Mouse (Mus musculus) forebrain, embryonic 14.5 days (tissue): ENCODE results near the gene Kcnn3. TPM values are rescaled to one million over a fixed set of nuclear protein-coding genes. Genes with fewer than 3 reads are reported as not detected.

ENCODE experiments used
- ATAC-seq: fragments of 200-750 bp; cut with Nextera tagmentation; 2 replicates; pipeline ENCODE4 v1.8.0; 2017; ENCODE audit warnings: mild to moderate bottlenecking, moderate library complexity
- DNase-seq: peaks from one replicate; pipeline ENCODE4 v3.0.0-alpha.2; 2015; ENCODE audit warnings: low spot score
- H3K27ac ChIP-seq: fragments of 300-500 bp; sonication (generic); 2 replicates; pipeline ENCODE4 v1.5.1; 2014; ENCODE audit warnings: low read depth, mild to moderate bottlenecking, control low read depth, low read length, moderate library complexity
- H3K27me3 ChIP-seq: fragments of 300-500 bp; sonication (generic); replicated peaks from 2 replicates; pipeline ENCODE4 v1.6.1; 2014; ENCODE audit warnings: low read length, control low read depth, mixed read lengths; ENCODE audit not compliant: control insufficient read depth, insufficient read depth
- H3K36me3 ChIP-seq: fragments of 300-500 bp; sonication (generic); 2 replicates; pipeline ENCODE4 v1.6.1; 2014; ENCODE audit warnings: low read length, control low read depth; ENCODE audit not compliant: control insufficient read depth, insufficient read depth
- H3K4me1 ChIP-seq: fragments of 300-500 bp; sonication (generic); 2 replicates; pipeline ENCODE4 v1.6.1; 2014; ENCODE audit warnings: antibody characterized with exemption, low read length, control low read depth; ENCODE audit not compliant: control insufficient read depth, insufficient read depth
- H3K4me2 ChIP-seq: fragments of 300-500 bp; sonication (generic); 2 replicates; pipeline ENCODE4 v1.6.1; 2014; ENCODE audit warnings: mild to moderate bottlenecking, control low read depth, low read length
- H3K4me3 ChIP-seq: fragments of 300-500 bp; sonication (generic); 2 replicates; pipeline ENCODE4 v1.5.1; 2014; ENCODE audit warnings: low read depth, low read length, control low read depth
- H3K9ac ChIP-seq: fragments of 300-500 bp; sonication (generic); 2 replicates; pipeline ENCODE4 v1.6.1; 2014; ENCODE audit warnings: mild to moderate bottlenecking, low read length, control low read depth, moderate library complexity
- H3K9me3 ChIP-seq: fragments of 300-500 bp; sonication (generic); replicated peaks from 2 replicates; pipeline ENCODE4 v1.6.1; 2016; ENCODE audit warnings: low read length, control low read depth, mixed read lengths; ENCODE audit not compliant: control insufficient read depth
- WGBS: fragments of 180-500 bp; shearing (Covaris S2); extraction: QIAGEN DNeasy Blood & Tissue Kit; methylation state at CpG from one replicate; pipeline ENCODE4 v1.1.7; 2014; 5-methylcytosine and 5-hydroxymethylcytosine counted together
- polyA plus RNA-seq: library from polyadenylated mRNA; unstranded; fragments of >200 nt; fragmentation: Nextera tagmentation; extraction: Ambion mirVana; gene quantifications from 2 replicates; pipeline ENCODE4 v1.2.1, GENCODE M21; 2014

Kcnn3 gene
- polyA plus RNA-seq, 1 experiment from 2014 or later, result 4.8 TPM

GRCm38 (mm10) chr3:89659938-89660620, 140.1 kb downstream of the Kcnn3 start:
- H3K9me3 ChIP-seq, result no peaks in the 10 kb centered on the region
- H3K9ac ChIP-seq, result no peak overlapping the region
- ATAC-seq, result peak; percentile 88
- DNase-seq, result peak; percentile 76
- no peak overlapping the region for H3K4me3 ChIP-seq
- peak overlapping the region; percentile 65 for H3K27ac ChIP-seq
- H3K36me3 ChIP-seq, result peaks cover 5% of the 10 kb centered on the region; the same call in 1 of the 2 replicates
- H3K4me2 ChIP-seq, result no peak overlapping the region
- H3K4me1 ChIP-seq, result peaks cover 28% of the 10 kb centered on the region
- H3K27me3 ChIP-seq, result no peaks in the 10 kb centered on the region
- WGBS, result 52% methylated on average over 11 of the region's 11 CpGs

GRCm38 (mm10) chr3:89664808-89665207, 144.8 kb downstream of the Kcnn3 start:
- no peak for DNase-seq
- no peak for ATAC-seq
- 68% methylated on average over 12 of the region's 12 CpGs for WGBS
- Histone ChIP-seq H3K9me3 (no peaks in the 10 kb centered on the region), H3K4me2 (no peak overlapping the region), H3K4me3 (no peak overlapping the region), H3K27ac (no peak overlapping the region), H3K27me3 (no peaks in the 10 kb centered on the region), H3K4me1 (peaks cover 18% of the 10 kb centered on the region), H3K36me3 (no peaks in the 10 kb centered on the region), H3K9ac (no peak overlapping the region)

- no peak overlapping the region for H3K9ac ChIP-seq
- H3K9me3 ChIP-seq, result no peaks in the 10 kb centered on the region
- DNase-seq (no peak), ATAC-seq (no peak; the same call in 1 of the 2 replicates)
- H3K4me1 ChIP-seq, result peaks cover 11% of the 10 kb centered on the region
- 42% methylated on average over 11 of the region's 11 CpGs for WGBS
- H3K27ac ChIP-seq, result no peak overlapping the region
- no peaks in the 10 kb centered on the region for H3K36me3 ChIP-seq
- no peaks in the 10 kb centered on the region for H3K27me3 ChIP-seq
- no peak overlapping the region for H3K4me2 ChIP-seq
- no peak overlapping the region for H3K4me3 ChIP-seq
These were observed 147.2 kb downstream of the Kcnn3 start for GRCm38 (mm10) chr3:89667131-89667530.

GRCm38 (mm10) chr3:89671334-89671733, 151.4 kb downstream of the Kcnn3 start:
- DNase-seq, result no peak
- 81% methylated on average over 6 of the region's 6 CpGs for WGBS
- ATAC-seq, result no peak

GRCm38 (mm10) chr3:89672573-89673317, 152.8 kb downstream of the Kcnn3 start:
- no peak overlapping the region for H3K9ac ChIP-seq
- no peaks in the 10 kb centered on the region for H3K36me3 ChIP-seq
- H3K4me1 ChIP-seq, result no peaks in the 10 kb centered on the region
- no peaks in the 10 kb centered on the region for H3K9me3 ChIP-seq
- no peak overlapping the region for H3K4me2 ChIP-seq
- H3K4me3 ChIP-seq, result no peak overlapping the region
- no peak for ATAC-seq
- WGBS, result 80% methylated on average over 12 of the region's 12 CpGs
- H3K27ac ChIP-seq, result no peak overlapping the region
- H3K27me3 ChIP-seq, result no peaks in the 10 kb centered on the region
- no peak for DNase-seq

More at GRCm38 (mm10) chr3:89671334-89671733, 151.4 kb downstream of the Kcnn3 start:
- no peaks in the 10 kb centered on the region for H3K27me3 ChIP-seq
- H3K9ac ChIP-seq, result no peak overlapping the region
- no peak overlapping the region for H3K4me2 ChIP-seq
- H3K9me3 ChIP-seq, result no peaks in the 10 kb centered on the region
- H3K36me3 ChIP-seq, result no peaks in the 10 kb centered on the region
- no peak overlapping the region for H3K4me3 ChIP-seq
- no peaks in the 10 kb centered on the region for H3K4me1 ChIP-seq
- no peak overlapping the region for H3K27ac ChIP-seq

- WGBS, result 20% methylated on average over 5 of the region's 5 CpGs
- H3K4me2 ChIP-seq, result no peak overlapping the region
- no peaks in the 10 kb centered on the region for H3K27me3 ChIP-seq
- H3K4me1 ChIP-seq, result no peaks in the 10 kb centered on the region
- H3K9me3 ChIP-seq, result no peaks in the 10 kb centered on the region
- peak; percentile 80 for ATAC-seq
- H3K36me3 ChIP-seq, result no peaks in the 10 kb centered on the region
- no peak overlapping the region for H3K9ac ChIP-seq
- peak; percentile 68 for DNase-seq
- H3K4me3 ChIP-seq, result no peak overlapping the region
- 0 out of 2 replicates have a peak overlapping the region, but pooled peaks have one; percentile 3 for H3K27ac ChIP-seq
These were observed 157.7 kb downstream of the Kcnn3 start for GRCm38 (mm10) chr3:89677617-89678016.

GRCm38 (mm10) chr3:89686031-89686430, 166.1 kb downstream of the Kcnn3 start:
- Histone ChIP-seq H3K9ac (no peak overlapping the region), H3K36me3 (no peaks in the 10 kb centered on the region), H3K4me1 (peaks cover 3% of the 10 kb centered on the region; the same call in 1 of the 2 replicates), H3K4me3 (no peak overlapping the region), H3K27me3 (no peaks in the 10 kb centered on the region), H3K4me2 (no peak overlapping the region), H3K27ac (no peak overlapping the region), H3K9me3 (no peaks in the 10 kb centered on the region)
- no peak for DNase-seq
- no peak for ATAC-seq
- WGBS, result 56% methylated on average over 5 of the region's 5 CpGs

GRCm38 (mm10) chr3:89688694-89689581, 169.0 kb downstream of the Kcnn3 start:
- H3K27ac ChIP-seq, result peak overlapping the region; percentile 87
- H3K4me1 ChIP-seq, result peaks cover 3% of the 10 kb centered on the region; the same call in 1 of the 2 replicates
- H3K27me3 ChIP-seq, result no peaks in the 10 kb centered on the region
- H3K36me3 ChIP-seq, result no peaks in the 10 kb centered on the region
- H3K4me2 ChIP-seq, result peak overlapping the region; percentile 56
- DNase-seq, result peak; percentile 95
- 2% methylated on average over 25 of the region's 25 CpGs for WGBS
- H3K9me3 ChIP-seq, result no peaks in the 10 kb centered on the region
- H3K4me3 ChIP-seq, result peak overlapping the region; percentile 36
- peak overlapping the region; percentile 71 for H3K9ac ChIP-seq
- peak; percentile 97 for ATAC-seq
